24 mouse cellular contexts compared by ENCODE assay signal in the genomic region with DNA sequence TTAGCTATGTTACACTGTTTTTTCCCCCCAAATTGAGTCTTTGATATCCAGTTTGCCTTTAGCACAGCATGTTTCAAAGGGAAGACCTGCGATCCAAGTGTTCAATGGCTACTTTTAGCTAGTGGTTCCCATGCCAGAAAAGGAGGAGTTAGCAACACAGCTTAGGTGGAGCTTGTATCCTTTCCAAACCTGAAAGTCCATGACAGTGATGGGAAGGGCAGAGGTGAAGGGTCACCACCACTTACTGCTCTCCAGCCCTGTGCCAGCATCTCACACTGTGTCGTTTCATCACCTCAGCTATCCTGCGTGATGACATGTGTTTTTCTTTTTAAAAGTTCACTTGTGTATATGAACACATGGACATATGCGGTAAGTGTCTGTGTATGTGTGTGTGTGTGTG. TPM values are rescaled to one million over a fixed set of nuclear protein-coding genes. Genes with fewer than 3 reads are reported as not detected.
DNase-seq lines count a peak whose midpoint lies in the region; ATAC-seq and TF ChIP-seq lines count a peak whose summit lies in the region.
"Had no signal": no experiment of that assay in that cellular context is flagged by ENCODE, and none has a peak within 500 bp of the region (broad histone marks: within the 10 kb centered on the region; RNA-seq: fewer than 3 reads in every experiment).

No protein-coding gene starts in this region.

- no peaks in the 10 kb centered on the region for H3K36me3 ChIP-seq in lung, postnatal 0 days (ENCODE audit: insufficient read depth, low read length)
- H3K36me3 ChIP-seq: embryonic facial prominence, embryonic 15.5 days; forebrain, embryonic 10.5 days; G1E; heart, embryonic 12.5 days; hindbrain, embryonic 10.5 days had no signal

- H3K27me3 ChIP-seq in lung, postnatal 0 days (replicated peaks; ENCODE audit: insufficient read depth, low read length) = no peaks in the 10 kb centered on the region
- H3K27me3 ChIP-seq: embryonic facial prominence, embryonic 15.5 days had no signal

- H3K27ac ChIP-seq in lung, postnatal 0 days (ENCODE audit: low read length) = no peak overlapping the region
- H3K27ac ChIP-seq: embryonic facial prominence, embryonic 15.5 days; forebrain, embryonic 10.5 days; hindbrain, embryonic 10.5 days; hindbrain, embryonic 14.5 days had no signal

- no peaks in the 10 kb centered on the region for H3K4me1 ChIP-seq in lung, postnatal 0 days (ENCODE audit: insufficient read depth, low read depth, low read length)
- H3K4me1 ChIP-seq: heart, embryonic 12.5 days had no signal

- peak; percentile 21; the same call in 1 of the 2 replicates for ATAC-seq in lung, postnatal 0 days
- ATAC-seq: CD4-positive, CD25-positive, alpha-beta regulatory T cell, adult 4 months; forebrain, embryonic 14.5 days had no signal

- H3K9me3 ChIP-seq in lung, postnatal 0 days (ENCODE audit: low read length) = no peaks in the 10 kb centered on the region
- H3K9me3 ChIP-seq: embryonic facial prominence, embryonic 15.5 days; forebrain, embryonic 10.5 days; heart, embryonic 12.5 days; hindbrain, embryonic 10.5 days had no signal

- no peak for TF ChIP-seq CTCF in lung, postnatal 0 days (IDR thresholded peaks at IDR 0.05)

- TF ChIP-seq EP300 in lung, postnatal 0 days (IDR thresholded peaks at IDR 0.05) = no peak

- 68% methylated on average over 4 of the region's 4 CpGs for WGBS in lung, postnatal 0 days

- no peak overlapping the region for H3K4me2 ChIP-seq in lung, postnatal 0 days (replicated peaks; ENCODE audit: low read depth, low read length)
- H3K4me2 ChIP-seq: embryonic facial prominence, embryonic 15.5 days; heart, embryonic 12.5 days; hindbrain, embryonic 14.5 days had no signal

- H3K4me3 ChIP-seq in lung, postnatal 0 days (ENCODE audit: low read depth, low read length) = no peak overlapping the region
- H3K4me3 ChIP-seq: embryonic facial prominence, embryonic 15.5 days; erythroblast, embryonic 14.5 days; forebrain, embryonic 10.5 days; gastrocnemius, adult 2 months; heart, embryonic 12.5 days; hindbrain, embryonic 10.5 days had no signal

- peak; percentile 53 for DNase-seq in adrenal gland, adult 2 months
- no peak for DNase-seq in adrenal gland, adult 8-10 months
- DNase-seq in kidney, adult 18-20 months = peak; percentile 35
- no peak for DNase-seq in kidney, postnatal 10 days
- peak; percentile 51 to 72 for DNase-seq in kidney, postnatal 25 days
- DNase-seq in kidney, postnatal 4 days = no peak
- DNase-seq in lung, postnatal 0 days (ENCODE audit: low spot score) = no peak
- DNase-seq in lung, postnatal 4 days = no peak
- DNase-seq: B cell, adult 2 months; cerebellum, adult 2 months; cerebellum, postnatal 14 days; gastrocnemius, adult 2 months; gastrocnemius, postnatal 25 days had no signal

- H3K9ac ChIP-seq in lung, postnatal 0 days (replicated peaks; ENCODE audit: low read depth) = no peak overlapping the region
- H3K9ac ChIP-seq: embryonic facial prominence, embryonic 15.5 days; heart, embryonic 12.5 days; hindbrain, embryonic 14.5 days had no signal

RNA-seq across cellular contexts. Expression of a gene that starts 34.2 kb away (rescaled TPM):
- 10 to 100 TPM; 18.5 to 33.4 TPM for total RNA-seq in adrenal gland, adult 2 months (2021)
- polyA plus RNA-seq in adrenal gland, adult 2 months (2012; rRNA removed) = 32.7 and 36.2 TPM in 2 replicates
- total RNA-seq in adrenal gland, adult 8-10 months (2022) = 10 to 100 TPM in 3 of 4 experiments, 1 to 10 TPM in 1; 8.0 to 93.5 (median 30.0) TPM
- 4.9 and 6.0 TPM in 2 replicates for polyA plus RNA-seq in lung, postnatal 0 days (2015; fragmentation: Nextera tagmentation; extraction: Ambion mirVana)
- total RNA-seq: common myeloid progenitor, adult 5-6 weeks; granulocyte monocyte progenitor cell, adult 5-6 weeks had no signal
- polyA plus RNA-seq: erythroblast, embryonic 14.5 days; G1E had no signal

Comparison
In these comparisons a context has a peak if more than half of its experiments do, and no peak if none do; other contexts are left out.
1. DNase-seq: peak in adrenal gland, adult 2 months (single experiment), kidney, adult 18-20 months (single experiment) and kidney, postnatal 25 days (2 of 2); none in adrenal gland, adult 8-10 months (single experiment), kidney, postnatal 10 days (single experiment), kidney, postnatal 4 days (0 of 2), lung, postnatal 0 days (single experiment) and lung, postnatal 4 days (0 of 2).